Mouse (Mus musculus) heart, postnatal 0 days (tissue): ENCODE results near the gene Ubash3b. TPM values are rescaled to one million over a fixed set of nuclear protein-coding genes. Genes with fewer than 3 reads are reported as not detected.

Experiments
- ATAC-seq: fragments of 200-750 bp; cut with Nextera tagmentation; 2 replicates; pipeline ENCODE4 v1.8.0; 2017; ENCODE audit warnings: low read depth, moderate number of reproducible peaks, moderate library complexity; ENCODE audit not compliant: insufficient read depth
- DNase-seq: peaks from one replicate; pipeline ENCODE4 v3.0.0-alpha.2; 2016; ENCODE audit warnings: low spot score
- H3K27ac ChIP-seq: fragments of 300-500 bp; sonication (generic); 2 replicates; pipeline ENCODE4 v1.5.1; 2014; ENCODE audit warnings: low read depth, mild to moderate bottlenecking
- H3K27me3 ChIP-seq: fragments of 300-500 bp; sonication (generic); 2 replicates; pipeline ENCODE4 v1.6.1; 2014; ENCODE audit warnings: low read length, mixed read lengths; ENCODE audit not compliant: control insufficient read depth, insufficient read depth
- H3K36me3 ChIP-seq: fragments of 300-500 bp; sonication (generic); replicated peaks from 2 replicates; pipeline ENCODE4 v1.6.1; 2014; ENCODE audit warnings: low read length, mixed read lengths; ENCODE audit not compliant: control insufficient read depth, insufficient read depth
- H3K4me1 ChIP-seq: fragments of 300-500 bp; sonication (generic); 2 replicates; pipeline ENCODE4 v1.6.1; 2014; ENCODE audit warnings: antibody characterized with exemption; ENCODE audit not compliant: control insufficient read depth, insufficient read depth
- H3K4me2 ChIP-seq: fragments of 300-500 bp; sonication (generic); 2 replicates; pipeline ENCODE4 v1.6.1; 2014; ENCODE audit warnings: low read depth, mild to moderate bottlenecking, low read length, moderate library complexity
- H3K4me3 ChIP-seq: fragments of 300-500 bp; sonication (generic); 2 replicates; pipeline ENCODE4 v1.5.1; 2014; ENCODE audit warnings: low read depth, low read length
- H3K9ac ChIP-seq: fragments of 300-500 bp; sonication (generic); replicated peaks from 2 replicates; pipeline ENCODE4 v1.6.1; 2014; ENCODE audit warnings: low read depth, low read length, mixed read lengths
- H3K9me3 ChIP-seq: fragments of 300-500 bp; sonication (generic); replicated peaks from 2 replicates; pipeline ENCODE4 v1.6.1; 2016; ENCODE audit warnings: low read length; ENCODE audit not compliant: control insufficient read depth
- CTCF ChIP-seq: IDR thresholded peaks from 2 replicates; pipeline ENCODE4 v1.5.1; 2016; ENCODE audit warnings: antibody characterized with exemption, control low read depth, low read depth
- EP300 ChIP-seq: IDR thresholded peaks from 2 replicates; pipeline ENCODE4 v1.6.1; 2016; ENCODE audit warnings: antibody characterized with exemption, low read depth
- WGBS: fragments of 180-500 bp; shearing (Covaris S2); extraction: QIAGEN DNeasy Blood & Tissue Kit; methylation state at CpG from one replicate; pipeline ENCODE4 v1.1.7; 2014; 5-methylcytosine and 5-hydroxymethylcytosine counted together
- polyA plus RNA-seq: library from polyadenylated mRNA; unstranded; fragments of >200 nt; fragmentation: Nextera tagmentation; extraction: Ambion mirVana; gene quantifications from 2 replicates; pipeline ENCODE4 v1.2.1, GENCODE M21; 2015
- total RNA-seq: library from RNA; depleted of rRNA; stranded (reverse); fragments of >200 nt; gene quantifications from 2 replicates; pipeline ENCODE4 v1.2.3, GENCODE M21; 2014; ENCODE audit warnings: low replicate concordance

The Ubash3b gene
- total and polyA plus RNA-seq, 2 experiments from 2014 or later = 4.0 to 6.6 TPM

GRCm38 (mm10) chr9:41071906-41072511 is 89.5 kb downstream of the Ubash3b start:
- Histone ChIP-seq H3K27ac (no peak overlapping the region), H3K36me3 (no peaks in the 10 kb centered on the region), H3K9ac (no peak overlapping the region), H3K4me3 (no peak overlapping the region), H3K4me2 (no peak overlapping the region), H3K4me1 (peaks cover 9% of the 10 kb centered on the region), H3K9me3 (no peaks in the 10 kb centered on the region), H3K27me3 (no peaks in the 10 kb centered on the region)
- 35% methylated on average over 3 of the region's 3 CpGs for WGBS
- ATAC-seq (no peak), DNase-seq (no peak)
- TF ChIP-seq CTCF (no peak), EP300 (no peak)

- Histone ChIP-seq H3K27ac (no peak overlapping the region), H3K9ac (no peak overlapping the region), H3K4me2 (no peak overlapping the region), H3K36me3 (no peaks in the 10 kb centered on the region), H3K27me3 (no peaks in the 10 kb centered on the region), H3K4me1 (peaks cover 9% of the 10 kb centered on the region), H3K4me3 (no peak overlapping the region), H3K9me3 (no peaks in the 10 kb centered on the region)
- no peak for ATAC-seq
- 40% methylated on average over 5 of the region's 5 CpGs for WGBS
- TF ChIP-seq EP300 (no peak), CTCF (peak; percentile 39)
- DNase-seq = peak; percentile 23
Measured at GRCm38 (mm10) chr9:41070761-41071181, 90.7 kb downstream of the Ubash3b start.

- H3K36me3 ChIP-seq = no peaks in the 10 kb centered on the region
- no peak overlapping the region for H3K4me2 ChIP-seq
- WGBS = 31% methylated on average over 5 of the region's 5 CpGs
- H3K27ac ChIP-seq = no peak overlapping the region
- no peaks in the 10 kb centered on the region for H3K9me3 ChIP-seq
- DNase-seq = no peak
- no peak overlapping the region for H3K9ac ChIP-seq
- H3K27me3 ChIP-seq = no peaks in the 10 kb centered on the region
- TF ChIP-seq CTCF (no peak), EP300 (no peak)
- H3K4me1 ChIP-seq = peaks cover 9% of the 10 kb centered on the region
- no peak for ATAC-seq
- no peak overlapping the region for H3K4me3 ChIP-seq
Measured at GRCm38 (mm10) chr9:41069509-41069908, 92.0 kb downstream of the Ubash3b start.

- Histone ChIP-seq H3K4me3 (no peak overlapping the region), H3K27me3 (no peaks in the 10 kb centered on the region), H3K9ac (no peak overlapping the region), H3K9me3 (no peaks in the 10 kb centered on the region), H3K4me1 (no peaks in the 10 kb centered on the region), H3K36me3 (no peaks in the 10 kb centered on the region), H3K27ac (no peak overlapping the region), H3K4me2 (no peak overlapping the region)
- 65% methylated on average over 5 of the region's 5 CpGs for WGBS
- DNase-seq = no peak
- no peak for ATAC-seq
- TF ChIP-seq EP300 = no peak
Measured at GRCm38 (mm10) chr9:41061446-41061845, 100.1 kb downstream of the Ubash3b start.

- no peak overlapping the region for H3K4me2 ChIP-seq
- no peaks in the 10 kb centered on the region for H3K36me3 ChIP-seq
- ATAC-seq (no peak), DNase-seq (no peak)
- H3K27ac ChIP-seq = no peak overlapping the region
- no peaks in the 10 kb centered on the region for H3K27me3 ChIP-seq
- 87% methylated on average over 6 of the region's 6 CpGs for WGBS
- no peak for TF ChIP-seq EP300
- no peak for TF ChIP-seq CTCF
- H3K4me3 ChIP-seq = no peak overlapping the region
- no peaks in the 10 kb centered on the region for H3K9me3 ChIP-seq
- no peaks in the 10 kb centered on the region for H3K4me1 ChIP-seq
- no peak overlapping the region for H3K9ac ChIP-seq
Measured at GRCm38 (mm10) chr9:41060617-41061016, 100.9 kb downstream of the Ubash3b start.
